Mouse (Mus musculus) brain, embryonic 14.5 days (tissue): ENCODE measurements at regions not wholly inside any gene's neighbourhood (a gene's known extent, or its start where the extent isn't known, plus 50 kb on each side); places are given as distances from the start of the nearest gene placed in this dataset.

Source experiments
- CTCF ChIP-seq: fragments of 200-500 bp; IDR thresholded peaks from 2 replicates; pipeline ENCODE4 v1.5.1; 2012; ENCODE audit warnings: inconsistent platforms, mild to moderate bottlenecking, moderate library complexity, borderline replicate concordance; ENCODE audit not compliant: insufficient read depth, insufficient read length; ENCODE audit errors: extremely low read depth
- POLR2A ChIP-seq: fragments of 200-500 bp; IDR thresholded peaks from 2 replicates; pipeline ENCODE4 v1.6.1; 2012; ENCODE audit warnings: mild to moderate bottlenecking, inconsistent platforms, borderline replicate concordance; ENCODE audit not compliant: poor library complexity, insufficient read depth, insufficient read length, severe bottlenecking; ENCODE audit errors: extremely low read depth

DNA sequence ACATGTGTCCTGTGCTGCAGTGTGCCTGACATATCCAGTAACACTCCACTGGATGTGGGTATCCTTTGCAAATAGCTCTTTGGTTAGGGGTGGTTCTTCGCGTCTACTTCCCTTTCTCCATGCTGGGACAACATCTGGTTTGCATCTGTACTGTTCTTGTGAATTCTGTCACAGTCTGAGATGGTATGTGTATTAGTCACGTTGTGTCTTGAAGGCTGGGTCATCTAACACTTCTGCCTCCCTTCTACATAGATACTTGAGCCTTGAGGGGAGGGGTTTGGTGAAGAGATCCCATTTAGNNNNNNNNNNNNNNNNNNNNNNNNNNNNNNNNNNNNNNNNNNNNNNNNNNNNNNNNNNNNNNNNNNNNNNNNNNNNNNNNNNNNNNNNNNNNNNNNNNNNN is 294.9 kb downstream of the Lmo7 start:
- TF ChIP-seq CTCF (no peak), POLR2A (no peak)
